Mouse (Mus musculus) midbrain, embryonic 15.5 days (tissue): ENCODE measurements around the gene Shc1. TPM values are rescaled to one million over a fixed set of nuclear protein-coding genes. Genes with fewer than 3 reads are reported as not detected.

Experiments
- ATAC-seq: fragments of 200-750 bp; cut with Nextera tagmentation; replicated peaks from 2 replicates; pipeline ENCODE4 v1.8.0; 2017; ENCODE audit warnings: moderate TSS enrichment
- H3K27ac ChIP-seq: fragments of 300-500 bp; sonication (generic); 2 replicates; pipeline ENCODE4 v1.5.1; 2015; ENCODE audit warnings: mild to moderate bottlenecking, inconsistent platforms
- H3K27me3 ChIP-seq: fragments of 300-500 bp; sonication (generic); replicated peaks from 2 replicates; pipeline ENCODE4 v1.6.1; 2015; ENCODE audit warnings: inconsistent platforms
- H3K36me3 ChIP-seq: fragments of 300-500 bp; sonication (generic); replicated peaks from 2 replicates; pipeline ENCODE4 v1.6.1; 2015; ENCODE audit warnings: inconsistent platforms
- H3K4me1 ChIP-seq: fragments of 300-500 bp; sonication (generic); 2 replicates; pipeline ENCODE4 v1.6.1; 2015; ENCODE audit warnings: inconsistent platforms
- H3K4me2 ChIP-seq: fragments of 300-500 bp; sonication (generic); 2 replicates; pipeline ENCODE4 v1.6.1; 2015; ENCODE audit warnings: inconsistent platforms, mild to moderate bottlenecking, moderate library complexity
- H3K4me3 ChIP-seq: fragments of 300-500 bp; sonication (generic); 2 replicates; pipeline ENCODE4 v1.5.1; 2015; ENCODE audit warnings: mild to moderate bottlenecking, inconsistent platforms
- H3K9ac ChIP-seq: fragments of 300-500 bp; sonication (generic); 2 replicates; pipeline ENCODE4 v1.6.1; 2015; ENCODE audit warnings: mild to moderate bottlenecking, inconsistent platforms
- H3K9me3 ChIP-seq: fragments of 300-500 bp; sonication (generic); 2 replicates; pipeline ENCODE4 v1.6.1; 2016; ENCODE audit warnings: inconsistent platforms
- WGBS: fragments of 180-500 bp; shearing (Covaris S2); methylation state at CpG from one replicate; pipeline ENCODE4 v1.1.7; 2015; ENCODE audit warnings: mixed read lengths; 5-methylcytosine and 5-hydroxymethylcytosine counted together
- polyA plus RNA-seq: library from polyadenylated mRNA; unstranded; fragments of >200 nt; fragmentation: Nextera tagmentation; extraction: Ambion mirVana; gene quantifications from 2 replicates; pipeline ENCODE4 v1.2.1, GENCODE M21; 2015

The Shc1 gene
- polyA plus RNA-seq, 1 experiment from 2014 or later = 17.2 TPM

DNA sequence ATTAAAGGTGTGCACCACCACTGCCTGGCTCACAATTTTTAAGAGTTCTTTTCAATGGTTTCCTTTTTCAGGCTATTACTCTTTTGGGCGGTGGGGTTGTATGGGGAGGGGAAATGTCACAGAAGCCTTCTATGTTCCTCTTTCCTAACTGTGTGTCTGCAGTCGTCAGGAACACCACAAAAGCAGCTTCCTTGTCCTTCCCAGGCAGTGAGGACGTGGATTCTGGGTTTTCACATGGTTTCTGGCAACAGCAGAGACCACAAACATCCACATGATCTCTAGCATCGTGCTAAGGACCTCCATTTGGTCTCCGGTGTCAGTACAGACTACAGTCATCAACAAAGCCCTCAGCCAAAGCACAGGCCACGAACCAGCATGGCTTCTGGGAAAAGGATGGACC lies 55.6 kb downstream of the Shc1 start:
- Histone ChIP-seq H3K27ac (no peak overlapping the region), H3K4me2 (no peak overlapping the region), H3K9me3 (no peaks in the 10 kb centered on the region), H3K27me3 (no peaks in the 10 kb centered on the region), H3K9ac (no peak overlapping the region), H3K4me1 (no peaks in the 10 kb centered on the region), H3K4me3 (no peak overlapping the region), H3K36me3 (peaks cover 4% of the 10 kb centered on the region; the same call in 1 of the 2 replicates)
- ATAC-seq = no peak
- WGBS = 81% methylated on average over 6 of the region's 6 CpGs

DNA sequence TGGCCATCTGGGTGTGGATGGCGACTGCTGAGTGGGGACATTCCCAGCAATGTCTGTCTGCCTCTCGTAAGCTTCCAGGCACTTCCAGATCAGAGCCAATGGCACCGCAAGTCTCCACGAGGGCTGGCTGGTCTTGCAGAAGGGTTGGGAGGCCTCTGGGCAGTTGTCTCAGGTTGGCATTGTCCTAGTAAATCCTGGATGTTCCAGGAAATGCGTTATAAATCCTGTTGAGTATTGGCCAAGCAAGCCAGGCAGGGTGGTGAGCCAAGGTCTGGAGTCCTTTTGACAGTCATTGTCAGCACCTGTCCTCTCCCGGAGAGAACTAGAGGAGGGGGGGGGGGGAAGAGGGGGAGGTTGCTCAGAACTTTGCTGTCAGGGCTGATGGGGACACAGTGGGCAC lies 60.8 kb downstream of the Shc1 start:
- Histone ChIP-seq H3K36me3 (no peaks in the 10 kb centered on the region), H3K27ac (no peak overlapping the region), H3K4me2 (no peak overlapping the region), H3K4me3 (no peak overlapping the region), H3K9ac (no peak overlapping the region), H3K27me3 (no peaks in the 10 kb centered on the region), H3K4me1 (no peaks in the 10 kb centered on the region), H3K9me3 (no peaks in the 10 kb centered on the region)
- no peak for ATAC-seq
- 82% methylated on average over 6 of the region's 6 CpGs for WGBS

Other genes starting within 250 kb of the Shc1 start
- gene Scamp3, start 241.0 kb upstream of the Shc1 start, polyA plus RNA-seq = 144 and 146 TPM in 2 replicates
- gene Fam189b, start 235.3 kb upstream of the Shc1 start, polyA plus RNA-seq = 33.5 and 37.5 TPM in 2 replicates
- gene Gba, start 215.5 kb upstream of the Shc1 start, polyA plus RNA-seq = 50.3 and 51.0 TPM in 2 replicates
- 58.7 and 58.8 TPM in 2 replicates for gene Thbs3, start 203.3 kb upstream of the Shc1 start, polyA plus RNA-seq
- gene Mtx1, start 191.4 kb upstream of the Shc1 start, polyA plus RNA-seq = 159 and 161 TPM in 2 replicates
- gene Muc1, start 189.4 kb upstream of the Shc1 start, polyA plus RNA-seq = 0.93 and 1.3 TPM in 2 replicates
- 177 and 185 TPM in 2 replicates for gene Krtcap2, start 172.5 kb upstream of the Shc1 start, polyA plus RNA-seq
- 95.9 and 97.9 TPM in 2 replicates for gene Trim46, start 172.1 kb upstream of the Shc1 start, polyA plus RNA-seq
- gene Dpm3, start 159.1 kb upstream of the Shc1 start, polyA plus RNA-seq = 65.8 and 69.1 TPM in 2 replicates
- gene Slc50a1, start 147.9 kb upstream of the Shc1 start, polyA plus RNA-seq = 31.4 and 37.5 TPM in 2 replicates
- gene Efna1, start 137.3 kb upstream of the Shc1 start, polyA plus RNA-seq = 8.0 and 10.2 TPM in 2 replicates
- 40.5 and 43.0 TPM in 2 replicates for gene Efna3, start 95.5 kb upstream of the Shc1 start, polyA plus RNA-seq
- gene Efna4, start 80.4 kb upstream of the Shc1 start, polyA plus RNA-seq = 4.3 and 5.8 TPM in 2 replicates
- 59.5 and 62.2 TPM in 2 replicates for gene Adam15, start 68.4 kb upstream of the Shc1 start, polyA plus RNA-seq
- 0.14 and 0.17 TPM in 2 replicates for gene Dcst2, start 56.5 kb upstream of the Shc1 start, polyA plus RNA-seq
- 0.89 and 0.99 TPM in 2 replicates for gene Dcst1, start 53.2 kb upstream of the Shc1 start, polyA plus RNA-seq
- 0.59 and 0.64 TPM in 2 replicates for gene Zbtb7b, start 23.7 kb upstream of the Shc1 start, polyA plus RNA-seq
- 0.22 and 2.3 TPM in 2 replicates for gene Lenep, start 15.7 kb upstream of the Shc1 start, polyA plus RNA-seq
- gene Flad1, start 6.6 kb upstream of the Shc1 start, polyA plus RNA-seq = 35.9 and 36.5 TPM in 2 replicates
- gene Cks1b, start 60 bp upstream of the Shc1 start, polyA plus RNA-seq = 86.7 and 91.2 TPM in 2 replicates
- gene Pygo2, start 11.8 kb downstream of the Shc1 start, polyA plus RNA-seq = 44.0 and 45.6 TPM in 2 replicates
- 15.7 and 18.4 TPM in 2 replicates for gene Pbxip1, start 18.3 kb downstream of the Shc1 start, polyA plus RNA-seq
- gene Pmvk, start 36.1 kb downstream of the Shc1 start, polyA plus RNA-seq = 123 and 132 TPM in 2 replicates
- 8.5 and 8.7 TPM in 2 replicates for gene Kcnn3, start 101.7 kb downstream of the Shc1 start, polyA plus RNA-seq